Mouse (Mus musculus) kidney, embryonic 16.5 days (tissue): ENCODE measurements around the gene Nup98. TPM values are rescaled to one million over a fixed set of nuclear protein-coding genes. Genes with fewer than 3 reads are reported as not detected.
A peak's percentile ranks its signal among the peaks of the same experiment; 100 is the strongest.

Experiments used
- ATAC-seq: fragments of 200-750 bp; cut with Nextera tagmentation; 2 replicates; pipeline ENCODE4 v1.8.0; 2017; ENCODE audit warnings: moderate TSS enrichment; ENCODE audit not compliant: low FRiP score, low TSS enrichment
- H3K27ac ChIP-seq: fragments of 300-500 bp; sonication (generic); 2 replicates; pipeline ENCODE4 v1.5.1; 2014; ENCODE audit warnings: low read length
- H3K27me3 ChIP-seq: fragments of 300-500 bp; sonication (generic); 2 replicates; pipeline ENCODE4 v1.6.1; 2014; ENCODE audit warnings: low read length, control low read depth, mixed read lengths; ENCODE audit not compliant: insufficient read depth
- H3K36me3 ChIP-seq: fragments of 300-500 bp; sonication (generic); 2 replicates; pipeline ENCODE4 v1.6.1; 2014; ENCODE audit warnings: low read length, control low read depth, mixed read lengths; ENCODE audit not compliant: insufficient read depth
- H3K4me1 ChIP-seq: fragments of 300-500 bp; sonication (generic); 2 replicates; pipeline ENCODE4 v1.6.1; 2014; ENCODE audit warnings: low read length, control low read depth, mixed read lengths; ENCODE audit not compliant: insufficient read depth
- H3K4me2 ChIP-seq: fragments of 300-500 bp; sonication (generic); replicated peaks from 2 replicates; pipeline ENCODE4 v1.6.1; 2014; ENCODE audit warnings: low read depth, low read length
- H3K4me3 ChIP-seq: fragments of 300-500 bp; sonication (generic); 2 replicates; pipeline ENCODE4 v1.5.1; 2014; ENCODE audit warnings: mild to moderate bottlenecking, low read length
- H3K9ac ChIP-seq: fragments of 300-500 bp; sonication (generic); replicated peaks from 2 replicates; pipeline ENCODE4 v1.6.1; 2014; ENCODE audit warnings: low read length
- H3K9me3 ChIP-seq: fragments of 300-500 bp; sonication (generic); 2 replicates; pipeline ENCODE4 v1.6.1; 2016; ENCODE audit warnings: low read length, control low read depth
- WGBS: fragments of 180-500 bp; shearing (Covaris S2); extraction: QIAGEN DNeasy Blood & Tissue Kit; methylation state at CpG from one replicate; pipeline ENCODE4 v1.1.7; 2014; 5-methylcytosine and 5-hydroxymethylcytosine counted together
- polyA plus RNA-seq: library from polyadenylated mRNA; unstranded; fragments of >200 nt; fragmentation: Nextera tagmentation; extraction: Ambion mirVana; gene quantifications from 2 replicates; pipeline ENCODE4 v1.2.1, GENCODE M21; 2015

The Nup98 gene
- polyA plus RNA-seq, 1 experiment from 2014 or later, result 36.4 TPM

DNA sequence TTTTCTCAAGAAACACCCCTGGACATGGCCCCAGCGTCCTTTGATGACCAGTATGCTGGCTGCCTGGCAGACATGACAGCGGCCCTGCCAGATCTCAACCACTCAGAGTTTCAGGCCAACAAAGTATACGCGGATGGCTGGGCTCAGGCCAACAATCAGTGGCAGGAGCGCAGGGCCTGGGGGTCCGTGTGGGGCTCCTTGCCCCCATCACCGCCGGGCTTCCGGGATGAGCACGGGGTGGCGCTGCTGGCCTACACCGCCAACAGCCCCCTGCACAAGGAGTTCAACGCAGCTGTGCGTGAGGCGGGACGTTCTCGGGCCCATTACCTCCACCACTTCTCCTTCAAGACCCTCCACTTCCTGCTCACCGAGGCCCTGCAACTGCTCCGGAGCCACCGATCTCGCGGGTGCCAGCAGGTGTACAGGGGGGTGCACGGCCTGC, 103.3 kb downstream of the Nup98 start:
- WGBS, result 17% methylated on average over 23 of the region's 23 CpGs
- Histone ChIP-seq H3K36me3 (no peaks in the 10 kb centered on the region), H3K9ac (peak overlapping the region; percentile 63), H3K4me3 (peak overlapping the region; percentile 33), H3K4me1 (peaks cover 9% of the 10 kb centered on the region; the same call in 1 of the 2 replicates), H3K27ac (no peak overlapping the region), H3K27me3 (no peaks in the 10 kb centered on the region), H3K4me2 (peak overlapping the region; percentile 56), H3K9me3 (no peaks in the 10 kb centered on the region)
- ATAC-seq, result peak; percentile 46; the same call in 1 of the 2 replicates

DNA sequence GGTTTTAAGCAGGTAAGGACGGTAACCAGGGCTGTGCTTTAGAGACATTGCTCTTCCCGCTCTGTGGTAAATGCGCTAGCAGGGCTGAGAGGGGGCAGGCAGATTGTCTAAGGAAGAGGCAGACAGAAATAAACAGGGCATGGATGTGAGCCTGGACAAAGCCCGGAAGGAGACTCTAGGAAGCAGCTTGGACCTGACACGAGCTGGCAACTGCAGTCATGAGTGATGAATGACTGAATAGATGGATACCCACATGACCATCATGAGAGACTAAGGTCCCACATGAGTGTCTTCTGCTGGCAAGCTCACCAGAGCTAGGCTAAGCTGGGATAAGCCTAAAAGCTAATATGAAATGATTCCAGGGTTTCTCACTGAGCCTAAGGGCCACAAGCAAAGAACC, 105.8 kb downstream of the Nup98 start:
- Histone ChIP-seq H3K4me1 (peaks cover 29% of the 10 kb centered on the region), H3K27ac (no peak overlapping the region), H3K4me2 (no peak overlapping the region), H3K4me3 (no peak overlapping the region), H3K27me3 (no peaks in the 10 kb centered on the region), H3K36me3 (no peaks in the 10 kb centered on the region), H3K9ac (no peak overlapping the region), H3K9me3 (no peaks in the 10 kb centered on the region)
- 65% methylated on average over 5 of the region's 5 CpGs for WGBS
- ATAC-seq, result no peak

DNA sequence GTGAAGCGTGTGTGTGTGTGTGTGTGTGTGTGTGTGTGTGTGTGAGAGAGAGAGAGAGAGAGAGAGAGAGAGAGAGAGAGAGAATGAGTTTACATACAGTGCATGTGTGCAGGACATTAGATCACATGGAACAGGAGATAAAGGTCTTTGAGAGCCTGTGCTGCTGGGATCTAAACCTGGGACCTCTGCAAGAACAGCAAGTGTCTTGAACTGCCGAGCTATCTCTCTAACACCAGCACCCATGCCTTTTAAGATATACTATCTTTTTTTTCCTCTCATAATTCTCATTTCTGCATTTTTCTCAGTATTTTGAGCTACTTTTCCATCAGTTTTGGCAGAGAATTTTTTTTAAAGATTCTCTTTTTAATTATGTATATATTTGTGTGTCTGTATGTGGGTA, 106.4 kb downstream of the Nup98 start:
- Histone ChIP-seq H3K9ac (no peak overlapping the region), H3K9me3 (no peaks in the 10 kb centered on the region), H3K4me2 (no peak overlapping the region), H3K27me3 (0 out of 2 replicates have a peak, but pooled peaks cover 3% of the 10 kb centered on the region), H3K4me3 (no peak overlapping the region), H3K4me1 (peaks cover 31% of the 10 kb centered on the region), H3K27ac (no peak overlapping the region), H3K36me3 (no peaks in the 10 kb centered on the region)
- ATAC-seq, result no peak
- 79% methylated on average over 2 of the region's 2 CpGs for WGBS

DNA sequence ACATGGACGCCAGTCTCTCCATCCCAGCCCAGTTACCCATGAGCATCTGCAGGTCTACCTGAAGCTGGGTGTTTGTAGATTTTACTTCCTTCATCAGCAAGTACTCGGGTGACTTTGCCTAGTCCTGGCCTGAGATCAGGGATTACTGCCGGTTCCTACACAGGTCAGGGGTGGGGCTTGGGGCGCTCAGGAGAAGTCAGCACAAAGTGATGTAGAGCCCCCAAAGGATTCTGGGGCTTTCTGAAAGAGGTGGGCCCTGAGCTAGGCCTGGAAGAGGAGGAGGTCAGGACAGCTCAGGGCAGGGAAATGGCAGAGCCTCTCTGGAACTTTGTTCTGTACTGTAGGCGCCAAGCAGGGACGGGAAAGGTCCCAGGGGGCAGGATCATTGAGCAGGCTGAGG, 107.3 kb downstream of the Nup98 start:
- Histone ChIP-seq H3K9me3 (no peaks in the 10 kb centered on the region), H3K27ac (no peak overlapping the region), H3K27me3 (0 out of 2 replicates have a peak, but pooled peaks cover 3% of the 10 kb centered on the region), H3K4me2 (no peak overlapping the region), H3K36me3 (no peaks in the 10 kb centered on the region), H3K4me1 (peaks cover 31% of the 10 kb centered on the region), H3K4me3 (no peak overlapping the region), H3K9ac (no peak overlapping the region)
- no peak for ATAC-seq
- WGBS, result 48% methylated on average over 6 of the region's 6 CpGs

DNA sequence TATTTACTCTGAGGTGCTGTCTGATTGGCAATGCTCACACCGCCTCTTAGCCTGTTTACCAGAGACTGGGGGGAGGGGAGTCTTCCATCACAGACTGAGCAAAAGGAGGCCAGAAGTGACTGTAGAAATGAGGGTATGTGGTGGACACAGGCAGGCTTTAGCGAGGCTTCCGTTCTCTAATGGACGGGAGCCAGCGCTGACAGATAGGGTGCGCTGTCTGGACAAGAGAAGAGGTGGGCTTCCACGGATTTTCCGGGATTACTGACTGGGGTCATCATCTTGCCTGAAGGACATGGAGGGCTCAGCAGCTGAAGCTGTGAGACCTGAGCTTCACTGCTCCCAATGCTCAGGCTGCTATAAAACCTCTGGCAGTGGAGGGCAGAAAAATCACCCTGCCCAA, 107.7 kb downstream of the Nup98 start:
- H3K4me1 ChIP-seq, result peaks cover 31% of the 10 kb centered on the region
- no peaks in the 10 kb centered on the region for H3K9me3 ChIP-seq
- WGBS, result 61% methylated on average over 8 of the region's 8 CpGs
- H3K27ac ChIP-seq, result no peak overlapping the region
- no peak for ATAC-seq
- no peak overlapping the region for H3K4me3 ChIP-seq
- H3K4me2 ChIP-seq, result no peak overlapping the region
- H3K9ac ChIP-seq, result no peak overlapping the region
- no peaks in the 10 kb centered on the region for H3K36me3 ChIP-seq
- H3K27me3 ChIP-seq, result 0 out of 2 replicates have a peak, but pooled peaks cover 3% of the 10 kb centered on the region

DNA sequence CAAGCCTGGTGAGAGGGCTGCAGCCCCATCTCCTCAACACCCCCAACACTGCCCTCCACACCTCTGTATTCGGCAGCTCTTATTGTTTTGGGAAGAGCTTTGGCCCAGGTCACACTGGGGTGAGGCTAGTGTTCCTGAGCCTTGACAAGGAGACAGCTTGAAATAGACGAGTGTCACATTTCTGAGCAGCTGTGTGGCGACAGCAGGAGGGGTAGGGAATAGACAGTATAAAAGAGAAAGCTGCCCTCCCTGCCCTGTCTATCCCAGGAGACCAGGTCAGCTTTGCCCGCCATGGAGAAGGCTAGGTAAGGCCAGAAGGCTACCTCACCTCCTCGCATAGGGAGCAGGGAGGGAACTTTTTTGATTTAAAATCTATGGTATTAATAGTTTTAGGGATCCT, 108.5 kb downstream of the Nup98 start, which contains the start of gene Art1:
Gene Art1, plus strand, starts transcription at position 257 of the 400 bp plus-strand sequence.
- Histone ChIP-seq H3K27ac (peak within 1 kb of the TSS; percentile 69), H3K4me2 (no peak within 1 kb of the TSS; the same call in 1 of the 2 replicates), H3K9me3 (no peaks in the 10 kb centered on the region), H3K36me3 (no peaks in the 10 kb centered on the region), H3K9ac (no peak within 1 kb of the TSS), H3K4me3 (no peak within 1 kb of the TSS), H3K27me3 (0 out of 2 replicates have a peak, but pooled peaks cover 3% of the 10 kb centered on the region), H3K4me1 (peaks cover 25% of the 10 kb centered on the region)
- WGBS, result 36% methylated on average over 5 of the region's 5 CpGs
- ATAC-seq, result no peak

DNA sequence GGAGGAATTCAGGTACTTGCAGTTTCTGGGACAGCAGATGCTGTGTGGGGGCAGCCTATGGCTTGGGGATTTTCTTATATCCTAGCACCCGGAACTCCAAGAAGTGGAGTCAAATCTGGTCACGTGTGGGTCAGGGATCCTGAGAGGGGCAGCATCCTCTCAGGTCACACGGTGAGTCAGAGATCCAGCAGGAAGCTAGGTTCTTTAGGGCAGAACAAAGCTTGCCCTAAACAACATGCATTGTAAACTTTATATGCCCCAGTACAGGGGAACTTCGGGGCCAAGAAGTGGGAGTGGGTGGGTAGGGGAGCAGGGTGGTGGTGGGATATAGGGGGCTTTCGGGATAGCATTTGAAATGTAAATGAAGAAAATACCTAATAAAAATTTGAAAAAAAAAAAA, 109.1 kb downstream of the Nup98 start:
- no peak for ATAC-seq
- WGBS, result 33% methylated on average over 5 of the region's 5 CpGs

DNA sequence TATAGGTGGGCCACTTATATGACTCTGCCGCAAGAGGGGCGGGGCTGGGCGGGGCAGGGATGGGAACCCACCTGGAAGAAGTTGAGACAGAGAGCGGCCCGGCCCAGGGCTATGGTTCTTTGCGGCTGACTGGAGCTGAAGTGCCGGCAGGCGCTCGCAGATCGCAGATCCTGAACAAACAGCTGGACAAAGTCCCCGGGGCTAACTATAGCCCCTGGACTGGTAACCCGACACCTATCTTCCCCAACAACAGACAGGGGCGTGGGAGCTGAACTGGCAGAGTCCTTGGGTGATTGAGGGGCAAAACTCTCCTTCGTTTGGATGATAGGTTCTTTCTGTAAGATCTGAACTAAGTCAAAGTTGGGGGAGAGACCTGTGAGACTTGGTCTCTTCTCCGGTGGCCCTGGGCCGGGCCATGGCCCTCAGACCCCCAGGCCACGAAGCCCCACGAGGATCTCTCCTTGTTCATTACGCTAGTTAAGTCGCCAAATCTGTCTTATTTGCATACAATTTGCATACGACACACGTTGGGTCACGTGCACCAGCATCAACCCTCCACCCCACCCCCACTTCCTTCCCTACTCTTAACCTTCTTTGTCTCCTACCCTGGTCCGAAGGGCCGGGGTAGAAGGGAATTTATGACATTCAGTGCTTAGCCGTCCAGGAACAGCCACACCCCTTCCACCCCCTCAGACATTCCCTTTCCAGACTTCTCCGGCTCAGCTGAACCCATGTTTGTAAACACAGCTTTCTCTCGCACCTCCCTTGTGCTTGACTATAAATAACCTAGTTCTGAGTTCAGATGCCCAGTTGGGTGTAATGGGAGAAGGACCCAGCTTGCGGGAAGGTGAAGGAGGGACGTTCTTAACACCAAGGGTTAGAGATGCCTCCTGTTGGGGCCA, 110.0 kb downstream of the Nup98 start:
- ATAC-seq, result peak; percentile 83
- H3K27me3 ChIP-seq, result 0 out of 2 replicates have a peak, but pooled peaks cover 3% of the 10 kb centered on the region
- H3K9me3 ChIP-seq, result no peaks in the 10 kb centered on the region
- no peaks in the 10 kb centered on the region for H3K36me3 ChIP-seq
- peak overlapping the region; percentile 54 for H3K9ac ChIP-seq
- H3K4me1 ChIP-seq, result peaks cover 25% of the 10 kb centered on the region
- H3K4me2 ChIP-seq, result peak overlapping the region; percentile 69
- peak overlapping the region; percentile 69 for H3K27ac ChIP-seq
- H3K4me3 ChIP-seq, result peak overlapping the region; percentile 44
- WGBS, result 2% methylated on average over 30 of the region's 30 CpGs

More for the DNA sequence above, 109.1 kb downstream of the Nup98 start:
- H3K9me3 ChIP-seq, result no peaks in the 10 kb centered on the region
- H3K4me2 ChIP-seq, result no peak overlapping the region
- no peaks in the 10 kb centered on the region for H3K36me3 ChIP-seq
- no peak overlapping the region for H3K4me3 ChIP-seq
- peaks cover 25% of the 10 kb centered on the region for H3K4me1 ChIP-seq
- no peak overlapping the region for H3K9ac ChIP-seq
- 0 out of 2 replicates have a peak, but pooled peaks cover 3% of the 10 kb centered on the region for H3K27me3 ChIP-seq
- peak overlapping the region; percentile 69 for H3K27ac ChIP-seq

DNA sequence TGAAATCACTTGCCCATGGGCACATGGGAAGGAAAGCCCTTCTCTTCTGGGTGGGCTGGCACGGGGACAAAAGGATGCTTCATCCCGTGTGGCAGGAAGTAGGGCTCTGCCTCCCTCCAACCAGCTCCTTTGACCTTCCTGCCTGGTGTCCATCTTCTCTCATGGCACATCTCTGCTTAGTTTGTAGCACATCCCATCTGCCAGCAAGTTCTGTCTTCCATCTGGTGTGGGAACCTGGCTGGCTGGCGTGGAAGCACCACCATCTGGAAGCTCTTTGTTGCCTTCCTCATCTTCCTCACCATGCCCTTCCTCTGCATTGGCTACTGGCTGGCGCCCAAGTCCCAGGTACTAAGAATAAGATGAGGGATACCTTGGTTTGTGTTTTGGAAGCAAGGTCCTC, 122.6 kb downstream of the Nup98 start:
- no peaks in the 10 kb centered on the region for H3K27me3 ChIP-seq
- H3K27ac ChIP-seq, result no peak overlapping the region
- 86% methylated on average over 4 of the region's 4 CpGs for WGBS
- no peak for ATAC-seq
- H3K9ac ChIP-seq, result no peak overlapping the region
- H3K4me3 ChIP-seq, result no peak overlapping the region
- no peak overlapping the region for H3K4me2 ChIP-seq
- H3K36me3 ChIP-seq, result peaks cover 28% of the 10 kb centered on the region
- H3K4me1 ChIP-seq, result no peaks in the 10 kb centered on the region
- H3K9me3 ChIP-seq, result no peaks in the 10 kb centered on the region
